Mouse (Mus musculus): ENCODE results near the gene 4933428G20Rik. TPM values are rescaled to one million over a fixed set of nuclear protein-coding genes. Genes with fewer than 3 reads are reported as not detected.

4933428G20Rik gene
- polyA plus RNA-seq, 1 experiment from 2014 or later, result 0.12 TPM

- no peaks in the 10 kb centered on the region for H3K27me3 ChIP-seq (replicated peaks; ENCODE audit: control insufficient read depth, insufficient read depth, low read length)
- ATAC-seq (replicated peaks; ENCODE audit: low FRiP score, low TSS enrichment, low read depth), result no peak
- no peak overlapping the region for H3K27ac ChIP-seq (ENCODE audit: low read depth)
- no peak overlapping the region for H3K4me3 ChIP-seq (ENCODE audit: low read depth, low read length)
- H3K36me3 ChIP-seq (ENCODE audit: control insufficient read depth, insufficient read depth, low read length), result peaks cover 76% of the 10 kb centered on the region
- WGBS, result 80% methylated on average over 10 of the region's 10 CpGs
- no peak overlapping the region for H3K9ac ChIP-seq (ENCODE audit: low read length)
- DNase-seq (ENCODE audit: low spot score), result no peak
- no peak overlapping the region for H3K4me2 ChIP-seq (ENCODE audit: low read length)
- H3K9me3 ChIP-seq (ENCODE audit: control insufficient read depth, low read length), result no peaks in the 10 kb centered on the region
- H3K4me1 ChIP-seq (replicated peaks; ENCODE audit: control insufficient read depth, insufficient read depth, low read length), result no peaks in the 10 kb centered on the region
These were observed 33.5 kb downstream of the 4933428G20Rik start for GRCm38 (mm10) chr11:97466444-97467160.

GRCm38 (mm10) chr11:97465957-97466356 lies 34.2 kb downstream of the 4933428G20Rik start:
- Histone ChIP-seq H3K27ac (ENCODE audit: low read depth) (no peak overlapping the region), H3K9me3 (ENCODE audit: control insufficient read depth, low read length) (no peaks in the 10 kb centered on the region), H3K27me3 (replicated peaks; ENCODE audit: control insufficient read depth, insufficient read depth, low read length) (no peaks in the 10 kb centered on the region), H3K36me3 (ENCODE audit: control insufficient read depth, insufficient read depth, low read length) (peaks cover 76% of the 10 kb centered on the region), H3K4me1 (replicated peaks; ENCODE audit: control insufficient read depth, insufficient read depth, low read length) (no peaks in the 10 kb centered on the region), H3K4me2 (ENCODE audit: low read length) (no peak overlapping the region), H3K9ac (ENCODE audit: low read length) (no peak overlapping the region), H3K4me3 (ENCODE audit: low read depth, low read length) (no peak overlapping the region)
- WGBS, result 89% methylated on average over 12 of the region's 12 CpGs
- DNase-seq (ENCODE audit: low spot score) (no peak), ATAC-seq (replicated peaks; ENCODE audit: low FRiP score, low TSS enrichment, low read depth) (no peak)

GRCm38 (mm10) chr11:97463991-97464390 lies 36.1 kb downstream of the 4933428G20Rik start:
- H3K36me3 ChIP-seq (ENCODE audit: control insufficient read depth, insufficient read depth, low read length), result peaks cover 77% of the 10 kb centered on the region
- H3K4me1 ChIP-seq (replicated peaks; ENCODE audit: control insufficient read depth, insufficient read depth, low read length), result no peaks in the 10 kb centered on the region
- no peaks in the 10 kb centered on the region for H3K9me3 ChIP-seq (ENCODE audit: control insufficient read depth, low read length)
- H3K9ac ChIP-seq (ENCODE audit: low read length), result no peak overlapping the region
- no peak overlapping the region for H3K27ac ChIP-seq (ENCODE audit: low read depth)
- H3K27me3 ChIP-seq (replicated peaks; ENCODE audit: control insufficient read depth, insufficient read depth, low read length), result no peaks in the 10 kb centered on the region
- no peak overlapping the region for H3K4me3 ChIP-seq (ENCODE audit: low read depth, low read length)
- H3K4me2 ChIP-seq (ENCODE audit: low read length), result no peak overlapping the region
- DNase-seq (ENCODE audit: low spot score), result no peak
- 90% methylated on average over 4 of the region's 4 CpGs for WGBS
- ATAC-seq (replicated peaks; ENCODE audit: low FRiP score, low TSS enrichment, low read depth), result no peak

- WGBS, result 53% methylated on average over 33 of the region's 33 CpGs
- no peak overlapping the region for H3K9ac ChIP-seq (ENCODE audit: low read length)
- H3K4me1 ChIP-seq (replicated peaks; ENCODE audit: control insufficient read depth, insufficient read depth, low read length), result no peaks in the 10 kb centered on the region
- H3K9me3 ChIP-seq (ENCODE audit: control insufficient read depth, low read length), result no peaks in the 10 kb centered on the region
- DNase-seq (ENCODE audit: low spot score), result no peak
- H3K27me3 ChIP-seq (replicated peaks; ENCODE audit: control insufficient read depth, insufficient read depth, low read length), result no peaks in the 10 kb centered on the region
- peaks cover 86% of the 10 kb centered on the region for H3K36me3 ChIP-seq (ENCODE audit: control insufficient read depth, insufficient read depth, low read length)
- ATAC-seq (replicated peaks; ENCODE audit: low FRiP score, low TSS enrichment, low read depth), result no peak
- H3K4me2 ChIP-seq (ENCODE audit: low read length), result no peak overlapping the region
- no peak overlapping the region for H3K4me3 ChIP-seq (ENCODE audit: low read depth, low read length)
- no peak overlapping the region for H3K27ac ChIP-seq (ENCODE audit: low read depth)
These were observed 37.0 kb downstream of the 4933428G20Rik start for GRCm38 (mm10) chr11:97463166-97463565.

GRCm38 (mm10) chr11:97462538-97462937 lies 37.6 kb downstream of the 4933428G20Rik start:
- WGBS, result 90% methylated on average over 6 of the region's 6 CpGs
- Histone ChIP-seq H3K4me2 (ENCODE audit: low read length) (no peak overlapping the region), H3K9me3 (ENCODE audit: control insufficient read depth, low read length) (no peaks in the 10 kb centered on the region), H3K27ac (ENCODE audit: low read depth) (no peak overlapping the region), H3K4me3 (ENCODE audit: low read depth, low read length) (no peak overlapping the region), H3K9ac (ENCODE audit: low read length) (no peak overlapping the region), H3K27me3 (replicated peaks; ENCODE audit: control insufficient read depth, insufficient read depth, low read length) (no peaks in the 10 kb centered on the region), H3K36me3 (ENCODE audit: control insufficient read depth, insufficient read depth, low read length) (peaks cover 89% of the 10 kb centered on the region), H3K4me1 (replicated peaks; ENCODE audit: control insufficient read depth, insufficient read depth, low read length) (no peaks in the 10 kb centered on the region)
- no peak for DNase-seq (ENCODE audit: low spot score)
- no peak for ATAC-seq (replicated peaks; ENCODE audit: low FRiP score, low TSS enrichment, low read depth)

- Histone ChIP-seq H3K4me2 (ENCODE audit: low read length) (no peak overlapping the region), H3K27ac (ENCODE audit: low read depth) (no peak overlapping the region), H3K27me3 (replicated peaks; ENCODE audit: control insufficient read depth, insufficient read depth, low read length) (no peaks in the 10 kb centered on the region), H3K9ac (ENCODE audit: low read length) (no peak overlapping the region), H3K9me3 (ENCODE audit: control insufficient read depth, low read length) (no peaks in the 10 kb centered on the region), H3K4me1 (replicated peaks; ENCODE audit: control insufficient read depth, insufficient read depth, low read length) (no peaks in the 10 kb centered on the region), H3K36me3 (ENCODE audit: control insufficient read depth, insufficient read depth, low read length) (peaks cover 90% of the 10 kb centered on the region), H3K4me3 (ENCODE audit: low read depth, low read length) (no peak overlapping the region)
- whole genome bisulfite sequencing, result 93% methylated on average over 3 of the region's 3 CpGs
- DNase-seq (ENCODE audit: low spot score) (no peak), ATAC-seq (replicated peaks; ENCODE audit: low FRiP score, low TSS enrichment, low read depth) (no peak)
These were observed 38.8 kb downstream of the 4933428G20Rik start for GRCm38 (mm10) chr11:97461307-97461820.

GRCm38 (mm10) chr11:97457120-97457519 lies 43.0 kb downstream of the 4933428G20Rik start:
- H3K4me3 ChIP-seq (ENCODE audit: low read depth, low read length), result no peak overlapping the region
- 80% methylated on average over 4 of the region's 4 CpGs for WGBS
- H3K4me1 ChIP-seq (replicated peaks; ENCODE audit: control insufficient read depth, insufficient read depth, low read length), result no peaks in the 10 kb centered on the region
- no peak for DNase-seq (ENCODE audit: low spot score)
- no peak overlapping the region for H3K27ac ChIP-seq (ENCODE audit: low read depth)
- H3K27me3 ChIP-seq (replicated peaks; ENCODE audit: control insufficient read depth, insufficient read depth, low read length), result no peaks in the 10 kb centered on the region
- peaks cover 90% of the 10 kb centered on the region for H3K36me3 ChIP-seq (ENCODE audit: control insufficient read depth, insufficient read depth, low read length)
- no peak overlapping the region for H3K9ac ChIP-seq (ENCODE audit: low read length)
- no peak overlapping the region for H3K4me2 ChIP-seq (ENCODE audit: low read length)
- ATAC-seq (replicated peaks; ENCODE audit: low FRiP score, low TSS enrichment, low read depth), result no peak
- no peaks in the 10 kb centered on the region for H3K9me3 ChIP-seq (ENCODE audit: control insufficient read depth, low read length)

GRCm38 (mm10) chr11:97451625-97452024 lies 48.5 kb downstream of the 4933428G20Rik start:
- H3K4me2 ChIP-seq (ENCODE audit: low read length), result no peak overlapping the region
- no peak overlapping the region for H3K4me3 ChIP-seq (ENCODE audit: low read depth, low read length)
- DNase-seq (ENCODE audit: low spot score) (no peak), ATAC-seq (replicated peaks; ENCODE audit: low FRiP score, low TSS enrichment, low read depth) (no peak)
- no peaks in the 10 kb centered on the region for H3K27me3 ChIP-seq (replicated peaks; ENCODE audit: control insufficient read depth, insufficient read depth, low read length)
- H3K27ac ChIP-seq (ENCODE audit: low read depth), result no peak overlapping the region
- H3K9ac ChIP-seq (ENCODE audit: low read length), result no peak overlapping the region
- WGBS, result 95% methylated on average over 15 of the region's 15 CpGs
- peaks cover 14% of the 10 kb centered on the region for H3K4me1 ChIP-seq (replicated peaks; ENCODE audit: control insufficient read depth, insufficient read depth, low read length)
- H3K36me3 ChIP-seq (ENCODE audit: control insufficient read depth, insufficient read depth, low read length), result peaks cover 69% of the 10 kb centered on the region
- H3K9me3 ChIP-seq (ENCODE audit: control insufficient read depth, low read length), result no peaks in the 10 kb centered on the region

All from intestine, embryonic 14.5 days (tissue).